16 mouse cellular contexts compared by ENCODE assay signal in the genomic region with DNA sequence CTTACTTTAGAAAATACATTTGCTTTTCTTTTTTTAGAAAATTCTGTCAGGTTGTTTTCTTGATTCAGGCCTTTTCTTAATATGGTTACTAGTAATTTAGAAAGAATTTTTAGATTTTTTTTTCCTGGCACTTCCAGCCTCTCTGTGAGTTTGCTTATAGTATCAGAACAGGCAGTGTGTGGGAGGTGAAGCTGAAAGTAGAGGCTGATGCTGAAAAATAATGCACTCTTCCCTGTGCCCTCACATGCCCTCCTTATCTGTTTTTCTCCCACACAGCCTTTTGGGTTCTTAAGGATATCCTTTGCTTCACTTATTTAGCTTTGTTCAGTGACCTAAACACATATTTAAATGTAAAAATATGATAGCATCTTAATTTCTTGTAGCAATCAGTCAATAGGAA. TPM values are rescaled to one million over a fixed set of nuclear protein-coding genes. Genes with fewer than 3 reads are reported as not detected.
"Had no signal": no experiment of that assay in that cellular context is flagged by ENCODE, and none has a peak within 500 bp of the region (broad histone marks: within the 10 kb centered on the region; RNA-seq: fewer than 3 reads in every experiment).

No protein-coding gene starts in this region.

- DNase-seq: kidney, adult 11 months; kidney, adult 8-10 months; kidney, postnatal 10 days; kidney, postnatal 4 days; layer of hippocampus, postnatal 36 days; liver, embryonic 13.5 days; lung, adult 2 months; lung, postnatal 14 days; lung, postnatal 4 days; midbrain, embryonic 14.5 days; thymus, adult 18-20 months; thymus, postnatal 36 days had no signal

- ATAC-seq: intestine, embryonic 15.5 days had no signal

RNA-seq across cellular contexts. Expression of a gene that starts 30.0 kb away (rescaled TPM):
- total RNA-seq: liver, adult 2 months; megakaryocyte progenitor cell, adult 5-6 weeks; megakaryocyte-erythroid progenitor cell, adult 5-6 weeks had no signal
